Mouse (Mus musculus): ENCODE data around the gene Tcf21. TPM values are rescaled to one million over a fixed set of nuclear protein-coding genes. Genes with fewer than 3 reads are reported as not detected.

Gene Tcf21
- polyA plus RNA-seq (2014; fragmentation: Illumina TruSeq; extraction: RNeasy Lipid Tissue Mini Kit (QIAGEN cat#74804); ENCODE audit: low read depth, low replicate concordance) = 12.3 TPM

GRCm38 (mm10) chr10:22819871-22820590, at the start of gene Tcf21:
Gene Tcf21 (minus strand): TSS chr10:22820174.

Other genes with a start within 250 kb of the Tcf21 start
- gene Slc2a12, start 175.2 kb downstream of the Tcf21 start, polyA plus RNA-seq (2014; fragmentation: Illumina TruSeq; extraction: RNeasy Lipid Tissue Mini Kit (QIAGEN cat#74804); ENCODE audit: low read depth, low replicate concordance) = 2.1 TPM
- 83.4 TPM for gene Tbpl1, start 88.2 kb downstream of the Tcf21 start, polyA plus RNA-seq (2014; fragmentation: Illumina TruSeq; extraction: RNeasy Lipid Tissue Mini Kit (QIAGEN cat#74804); ENCODE audit: low read depth, low replicate concordance)

Data from sigmoid colon, adult 10 weeks (tissue).